Mouse (Mus musculus) brain, embryonic 14.5 days (tissue): ENCODE measurements around the gene Tmem74b.

Experiments
- CTCF ChIP-seq: fragments of 200-500 bp; IDR thresholded peaks from 2 replicates; pipeline ENCODE4 v1.5.1; 2012; ENCODE audit warnings: inconsistent platforms, mild to moderate bottlenecking, moderate library complexity, borderline replicate concordance; ENCODE audit not compliant: insufficient read depth, insufficient read length; ENCODE audit errors: extremely low read depth
- POLR2A ChIP-seq: fragments of 200-500 bp; IDR thresholded peaks from 2 replicates; pipeline ENCODE4 v1.6.1; 2012; ENCODE audit warnings: mild to moderate bottlenecking, inconsistent platforms, borderline replicate concordance; ENCODE audit not compliant: poor library complexity, insufficient read depth, insufficient read length, severe bottlenecking; ENCODE audit errors: extremely low read depth

- TF ChIP-seq CTCF = no peak
- TF ChIP-seq POLR2A = no peak
Measured at GRCm38 (mm10) chr2:151724094-151724493, 22.3 kb downstream of the Tmem74b start.
